Mouse (Mus musculus): ENCODE measurements at regions not wholly inside any gene's neighbourhood (a gene's known extent, or its start where the extent isn't known, plus 50 kb on each side); places are given as distances from the start of the nearest gene placed in this dataset.

DNA sequence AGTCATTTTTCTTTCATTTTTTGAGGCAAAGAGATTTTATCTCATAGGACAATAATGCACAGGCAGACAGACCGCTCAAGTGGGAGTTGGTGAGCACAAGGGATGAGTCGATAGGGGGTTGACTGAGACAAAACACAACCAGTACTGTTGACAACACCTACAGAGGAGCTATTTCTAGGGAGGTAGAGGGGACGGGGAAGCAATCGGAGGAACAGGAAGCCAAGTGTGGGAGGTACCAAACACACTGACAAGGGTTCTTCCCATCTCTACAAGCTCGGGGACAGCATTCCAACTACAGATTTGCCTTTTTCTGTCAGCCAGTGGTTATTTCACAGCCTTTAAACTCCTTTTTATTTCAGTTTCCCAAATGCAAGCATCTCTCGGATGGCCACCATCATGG, 83.3 kb upstream of the AI593442 start:
- Histone ChIP-seq H3K9me3 (no peaks in the 10 kb centered on the region), H3K4me1 (no peaks in the 10 kb centered on the region), H3K4me3 (no peak overlapping the region), H3K9ac (no peak overlapping the region), H3K36me3 (no peaks in the 10 kb centered on the region), H3K27ac (no peak overlapping the region), H3K27me3 (no peaks in the 10 kb centered on the region), H3K4me2 (no peak overlapping the region)
- 80% methylated on average over 6 of the region's 6 CpGs for WGBS
- ATAC-seq (ENCODE audit: insufficient number of reproducible peaks, low FRiP score, low TSS enrichment, low read depth) = no peak

DNA sequence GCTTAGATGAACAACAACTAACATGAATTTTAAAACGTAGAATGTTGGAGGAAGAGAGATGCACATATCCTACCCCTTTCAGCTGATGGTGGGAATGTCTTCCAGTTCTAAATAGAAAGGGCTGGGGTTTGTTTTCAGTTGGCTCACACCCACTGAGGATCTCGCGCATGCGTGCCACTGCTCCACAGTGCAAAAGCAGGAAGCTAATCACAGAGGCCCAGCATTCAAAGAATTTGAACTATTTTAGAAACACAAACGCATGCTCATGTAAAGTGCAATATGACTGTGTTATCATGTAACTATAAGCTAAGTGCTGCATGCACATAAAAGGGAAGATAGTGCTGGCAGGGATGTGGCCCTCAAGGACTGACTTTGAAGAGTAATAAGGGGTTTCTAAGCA, 81.7 kb upstream of the AI593442 start:
- no peak overlapping the region for H3K27ac ChIP-seq
- no peak overlapping the region for H3K9ac ChIP-seq
- ATAC-seq (ENCODE audit: insufficient number of reproducible peaks, low FRiP score, low TSS enrichment, low read depth) = no peak
- no peak overlapping the region for H3K4me3 ChIP-seq
- no peaks in the 10 kb centered on the region for H3K27me3 ChIP-seq
- WGBS = 54% methylated on average over 5 of the region's 5 CpGs
- no peaks in the 10 kb centered on the region for H3K36me3 ChIP-seq
- no peaks in the 10 kb centered on the region for H3K4me1 ChIP-seq
- H3K9me3 ChIP-seq = no peaks in the 10 kb centered on the region
- no peak overlapping the region for H3K4me2 ChIP-seq

DNA sequence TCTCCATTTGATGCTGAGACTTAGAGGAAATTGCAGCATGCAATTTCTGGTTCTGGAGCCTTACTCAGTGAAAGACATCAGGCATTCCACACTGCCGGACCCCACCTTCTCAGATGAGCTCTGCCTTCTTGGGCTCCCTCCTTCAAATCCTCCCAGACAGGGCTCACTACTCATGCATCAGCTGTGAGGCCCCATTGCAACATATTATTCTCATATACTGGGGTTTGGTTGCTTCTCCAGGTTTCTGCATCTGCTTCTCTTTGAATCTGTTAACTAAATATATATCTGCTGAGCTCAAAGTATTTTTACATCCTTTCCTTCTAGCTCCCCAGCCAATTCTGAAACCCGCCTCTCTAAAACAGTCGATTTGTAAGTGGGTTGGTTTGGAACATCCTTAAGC, 68.8 kb upstream of the AI593442 start:
- no peak for ATAC-seq (ENCODE audit: insufficient number of reproducible peaks, low FRiP score, low TSS enrichment, low read depth)
- H3K4me3 ChIP-seq = no peak overlapping the region
- no peaks in the 10 kb centered on the region for H3K4me1 ChIP-seq
- H3K36me3 ChIP-seq = no peaks in the 10 kb centered on the region
- H3K27me3 ChIP-seq = no peaks in the 10 kb centered on the region
- no peak overlapping the region for H3K4me2 ChIP-seq
- H3K9me3 ChIP-seq = no peaks in the 10 kb centered on the region
- no peak overlapping the region for H3K9ac ChIP-seq
- WGBS = 74% methylated on average over 3 of the region's 3 CpGs
- H3K27ac ChIP-seq = no peak overlapping the region

DNA sequence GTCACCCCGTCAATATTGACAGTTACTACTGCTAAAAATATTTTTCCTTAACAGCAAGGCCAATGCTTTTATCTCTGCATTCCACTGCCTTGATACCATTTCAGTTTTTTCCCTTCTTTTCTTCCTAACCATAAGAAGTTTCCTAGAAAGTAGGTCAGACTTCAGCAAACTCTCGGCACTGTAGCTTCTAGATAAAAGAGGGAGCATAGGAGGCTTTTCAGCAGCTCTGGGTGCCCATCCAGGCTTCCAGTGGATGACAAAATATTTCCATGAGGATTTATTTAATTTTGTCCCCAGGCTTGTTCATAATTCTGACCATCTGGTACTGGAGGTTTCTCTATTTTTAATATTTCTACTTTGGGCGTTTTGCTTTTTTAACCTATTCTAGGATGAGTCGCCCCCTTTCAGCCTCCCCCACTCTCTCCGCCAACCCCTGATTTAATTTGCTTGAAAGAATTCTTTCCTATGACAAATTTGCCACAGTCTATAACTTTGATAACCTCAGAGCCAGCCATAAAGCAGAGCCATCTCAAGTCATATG, 59.0 kb upstream of the AI593442 start:
- ATAC-seq (ENCODE audit: insufficient number of reproducible peaks, low FRiP score, low TSS enrichment, low read depth) = no peak
- no peaks in the 10 kb centered on the region for H3K4me1 ChIP-seq
- no peak overlapping the region for H3K4me3 ChIP-seq
- H3K9me3 ChIP-seq = no peaks in the 10 kb centered on the region
- no peaks in the 10 kb centered on the region for H3K36me3 ChIP-seq
- H3K9ac ChIP-seq = no peak overlapping the region
- no peak overlapping the region for H3K27ac ChIP-seq
- H3K27me3 ChIP-seq = no peaks in the 10 kb centered on the region
- WGBS = 57% methylated on average over 5 of the region's 5 CpGs
- no peak overlapping the region for H3K4me2 ChIP-seq

Measured in limb, embryonic 15.5 days (tissue).